Mouse (Mus musculus): ENCODE measurements at regions not wholly inside any gene's neighbourhood (a gene's known extent, or its start where the extent isn't known, plus 50 kb on each side); places are given as distances from the start of the nearest gene placed in this dataset.
"Not testable (repeated sequence)": the region's sequence is repeated elsewhere in the genome, so short reads cannot be mapped to it uniquely, and the experiment has no call there.

DNA sequence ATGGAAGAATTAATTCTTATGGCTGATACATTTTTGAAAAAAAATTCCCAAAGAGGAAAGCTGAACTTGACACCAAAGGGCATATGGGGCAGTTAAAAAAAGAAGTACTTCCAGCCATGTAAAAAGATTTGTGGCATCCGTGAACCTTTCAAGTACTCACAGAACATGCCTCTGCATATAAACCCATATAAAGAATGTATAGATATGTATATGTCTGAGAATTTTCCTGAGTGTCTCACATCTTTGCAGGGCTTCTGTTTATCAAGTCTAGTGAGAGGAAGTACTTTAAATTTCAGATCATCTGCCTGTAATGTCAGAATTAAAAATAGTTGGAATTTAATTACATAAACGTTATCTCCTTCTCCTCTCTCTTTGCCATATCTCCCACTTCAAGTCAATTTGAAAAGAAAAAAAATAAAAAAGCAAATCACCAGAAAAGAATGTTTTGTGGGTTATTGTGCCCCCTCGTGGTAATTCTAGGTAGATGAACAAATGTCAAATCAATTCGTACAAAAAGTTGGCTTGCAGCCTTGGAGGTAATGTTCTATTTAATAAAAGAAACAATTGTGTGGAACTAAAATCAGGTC is 400.4 kb downstream of the Trib2 start:
- in situ Hi-C loops (cut with MboI; ENCODE audit: low pct_unique_long_range_greater_than_20kb) = no loop called here
- H3K27me3 ChIP-seq = peaks cover 4% of the 10 kb centered on the region
- CTCF ChIA-PET = interaction anchor here (1.3 kb wide), 1 partner anchor 1331 kb away, joined by 3 read pairs; no protein-coding TSS in a partner anchor
- POLR2A ChIA-PET = no interaction called here
- TF ChIP-seq CTCF (IDR thresholded peaks at IDR 0.05) = peak; percentile 39
- ATAC-seq (no peak), DNase-seq (ENCODE audit: low read depth, low spot score) (no peak)

DNA sequence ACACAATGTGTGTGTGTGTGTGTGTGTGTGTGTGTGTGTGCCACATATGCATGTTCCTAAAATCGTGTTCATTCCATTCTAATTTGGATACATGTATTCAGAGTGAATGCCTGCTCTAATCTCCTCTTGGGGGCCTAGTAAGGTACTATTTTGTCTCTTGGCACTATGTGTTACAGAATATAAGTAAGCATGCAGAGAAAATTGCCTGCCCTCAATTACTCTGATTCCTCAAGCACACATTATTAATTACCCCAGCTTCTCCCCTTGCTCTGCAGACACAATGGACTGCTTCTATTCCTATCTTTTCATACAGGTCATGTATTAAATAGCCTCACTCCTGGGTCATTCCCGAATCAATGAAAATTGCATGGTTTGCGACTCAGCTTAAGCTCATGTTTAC is 406.3 kb downstream of the Trib2 start:
- POLR2A ChIA-PET = no interaction called here
- no peak for ATAC-seq
- H3K27me3 ChIP-seq = no peaks in the 10 kb centered on the region

GRCm38 (mm10) chr12:15407577-15407976 is 409.1 kb downstream of the Trib2 start:
- CTCF ChIA-PET = not testable (repeated sequence)

More for the DNA sequence above, 406.3 kb downstream of the Trib2 start:
- in situ Hi-C loops (cut with MboI; ENCODE audit: low pct_unique_long_range_greater_than_20kb) = no loop called here
- CTCF ChIA-PET = no interaction called here
- TF ChIP-seq CTCF (IDR thresholded peaks at IDR 0.05) = no peak
- DNase-seq (ENCODE audit: low read depth, low spot score) = no peak

DNA sequence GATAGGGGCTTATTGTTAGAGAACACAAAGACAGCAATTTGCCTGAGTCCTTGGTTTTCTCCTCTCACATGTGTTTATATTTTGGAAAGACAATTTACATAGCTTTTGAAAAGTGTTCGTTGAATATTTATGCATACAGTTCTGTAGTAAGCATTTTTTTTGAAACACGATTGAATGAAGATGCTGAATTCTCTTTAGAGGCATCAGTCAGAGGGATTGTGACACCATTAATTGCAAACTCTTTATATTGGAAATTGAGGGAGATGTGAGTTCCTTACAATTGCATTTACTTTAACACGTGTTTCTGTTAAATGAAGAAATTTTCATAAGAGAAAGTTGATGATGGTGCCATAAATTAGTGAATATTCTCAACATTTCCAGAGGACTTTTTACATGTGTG is 424.1 kb downstream of the Trib2 start:
- POLR2A ChIA-PET = no interaction called here
- H3K27me3 ChIP-seq = no peaks in the 10 kb centered on the region
- ATAC-seq (no peak), DNase-seq (ENCODE audit: low read depth, low spot score) (no peak)
- CTCF ChIA-PET = no interaction called here
- TF ChIP-seq CTCF (IDR thresholded peaks at IDR 0.05) = no peak
- in situ Hi-C loops (cut with MboI; ENCODE audit: low pct_unique_long_range_greater_than_20kb) = no loop called here

More at GRCm38 (mm10) chr12:15407577-15407976, 409.1 kb downstream of the Trib2 start:
- in situ Hi-C loops (cut with MboI; ENCODE audit: low pct_unique_long_range_greater_than_20kb); DNase-seq (ENCODE audit: low read depth, low spot score); ATAC-seq; POLR2A ChIA-PET; H3K27me3 ChIP-seq: not testable (repeated sequence)

- in situ Hi-C loops (cut with MboI; ENCODE audit: low pct_unique_long_range_greater_than_20kb) = no loop called here
- ChIA-PET CTCF (no interaction called here), POLR2A (no interaction called here)
- DNase-seq (ENCODE audit: low read depth, low spot score) (no peak), ATAC-seq (no peak)
- H3K27me3 ChIP-seq = no peaks in the 10 kb centered on the region
- TF ChIP-seq CTCF (IDR thresholded peaks at IDR 0.05) = no peak
Measured at GRCm38 (mm10) chr12:15388574-15388973, 428.1 kb downstream of the Trib2 start.

- ChIA-PET CTCF (no interaction called here), POLR2A (no interaction called here)
- no peak for TF ChIP-seq CTCF (IDR thresholded peaks at IDR 0.05)
- no peak for ATAC-seq
- in situ Hi-C loops (cut with MboI; ENCODE audit: low pct_unique_long_range_greater_than_20kb) = no loop called here
- no peak for DNase-seq (ENCODE audit: low read depth, low spot score)
- no peaks in the 10 kb centered on the region for H3K27me3 ChIP-seq
Measured at GRCm38 (mm10) chr12:15357808-15358207, 458.9 kb downstream of the Trib2 start.

GRCm38 (mm10) chr12:15320697-15321449 is 495.8 kb downstream of the Trib2 start:
- H3K27me3 ChIP-seq = peaks cover 3% of the 10 kb centered on the region
- ChIA-PET POLR2A (no interaction called here), CTCF (no interaction called here)
- TF ChIP-seq CTCF (IDR thresholded peaks at IDR 0.05) = no peak
- no peak for ATAC-seq
- in situ Hi-C loops (cut with MboI; ENCODE audit: low pct_unique_long_range_greater_than_20kb) = no loop called here
- DNase-seq (ENCODE audit: low read depth, low spot score) = no peak

GRCm38 (mm10) chr12:15319647-15320046 is 497.1 kb downstream of the Trib2 start:
- DNase-seq (ENCODE audit: low read depth, low spot score) (no peak), ATAC-seq (no peak)
- ChIA-PET POLR2A (no interaction called here), CTCF (no interaction called here)
- no peak for TF ChIP-seq CTCF (IDR thresholded peaks at IDR 0.05)
- H3K27me3 ChIP-seq = peaks cover 3% of the 10 kb centered on the region
- in situ Hi-C loops (cut with MboI; ENCODE audit: low pct_unique_long_range_greater_than_20kb) = no loop called here

DNA sequence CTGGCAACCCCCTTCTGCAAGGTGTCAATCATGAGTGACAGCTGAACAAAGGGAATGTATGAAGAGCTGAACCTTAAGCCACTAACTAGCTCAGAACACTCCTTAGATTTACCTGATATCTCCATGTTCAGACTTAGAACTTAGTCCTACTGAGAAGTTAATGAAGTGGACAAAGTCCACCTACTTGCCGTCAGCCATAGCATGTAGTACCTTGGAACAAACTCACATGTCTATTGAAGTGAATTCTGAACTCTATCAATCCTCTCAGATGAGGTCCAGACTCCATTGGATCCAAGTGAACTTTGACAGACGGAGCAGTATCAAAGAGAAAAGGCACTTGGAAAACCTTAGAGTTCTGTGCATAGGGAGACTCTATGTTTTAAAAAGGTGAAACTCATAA is 521.8 kb downstream of the Trib2 start:
- CTCF ChIA-PET = interaction anchor here (1.0 kb wide), 1 partner anchor 11 kb away, joined by 3 read pairs; no protein-coding TSS in a partner anchor
- DNase-seq (ENCODE audit: low read depth, low spot score) (no peak), ATAC-seq (no peak)
- in situ Hi-C loops (cut with MboI; ENCODE audit: low pct_unique_long_range_greater_than_20kb) = no loop called here
- no peaks in the 10 kb centered on the region for H3K27me3 ChIP-seq
- POLR2A ChIA-PET = no interaction called here
- no peak for TF ChIP-seq CTCF (IDR thresholded peaks at IDR 0.05)

GRCm38 (mm10) chr12:15262165-15262564 is 554.6 kb downstream of the Trib2 start:
- TF ChIP-seq CTCF (IDR thresholded peaks at IDR 0.05) = no peak
- ChIA-PET POLR2A (no interaction called here), CTCF (no interaction called here)
- H3K27me3 ChIP-seq = no peaks in the 10 kb centered on the region
- ATAC-seq = no peak
- no peak for DNase-seq (ENCODE audit: low read depth, low spot score)
- in situ Hi-C loops (cut with MboI; ENCODE audit: low pct_unique_long_range_greater_than_20kb) = no loop called here

DNA sequence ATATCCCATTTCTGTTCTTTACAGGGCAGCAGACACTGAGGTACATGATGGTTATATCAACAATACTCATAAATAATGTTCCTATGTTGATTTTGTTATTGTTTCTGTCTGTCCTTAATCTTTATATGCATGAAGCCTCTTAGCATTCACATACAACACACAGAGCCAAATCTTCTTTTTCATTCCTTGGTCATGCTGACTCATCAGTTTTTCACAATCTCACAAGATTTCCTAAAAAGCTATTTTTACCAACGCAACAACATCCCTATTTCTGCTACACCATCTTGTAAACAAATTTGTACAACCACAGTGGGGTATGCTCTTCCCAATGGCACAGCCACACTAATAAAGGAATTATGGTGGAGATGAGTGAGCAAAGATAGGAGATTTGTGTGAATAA is 555.1 kb downstream of the Trib2 start:
- in situ Hi-C loops (cut with MboI; ENCODE audit: low pct_unique_long_range_greater_than_20kb) = no loop called here
- TF ChIP-seq CTCF (IDR thresholded peaks at IDR 0.05) = no peak
- no peaks in the 10 kb centered on the region for H3K27me3 ChIP-seq
- DNase-seq (ENCODE audit: low read depth, low spot score) (no peak), ATAC-seq (no peak)
- ChIA-PET CTCF (no interaction called here), POLR2A (no interaction called here)

Data from Patski (cell line).